Mouse (Mus musculus): ENCODE measurements around the gene Bcl6. TPM values are rescaled to one million over a fixed set of nuclear protein-coding genes. Genes with fewer than 3 reads are reported as not detected.

Bcl6 gene
- polyA plus RNA-seq, 1 experiment: 2.2 TPM

DNA sequence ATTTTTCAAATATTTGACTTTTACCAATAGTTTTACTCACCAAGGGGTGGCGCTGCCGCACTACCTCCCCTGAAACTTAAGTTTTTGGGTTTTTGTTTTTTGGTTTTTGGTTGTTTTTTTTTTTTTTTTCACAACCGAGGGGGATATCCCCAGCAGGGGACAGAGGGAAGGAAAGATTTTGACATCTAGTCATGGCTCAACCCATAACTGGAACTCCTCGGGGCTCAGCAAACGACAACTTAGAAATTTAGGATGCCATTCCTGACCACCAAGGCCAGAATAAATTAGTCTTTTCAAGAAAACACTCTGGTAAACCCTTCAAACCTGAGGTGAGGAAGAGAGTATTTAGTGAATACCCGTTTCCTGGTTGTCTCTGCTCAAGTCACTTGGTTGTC, 3.2 kb downstream of the Bcl6 start:
- H3K27me3 ChIP-seq (ENCODE audit: control insufficient read depth, insufficient read depth, low read length): peaks cover 8% of the 10 kb centered on the region
- peaks cover 24% of the 10 kb centered on the region for H3K4me1 ChIP-seq (ENCODE audit: control insufficient read depth, insufficient read depth, low read length)
- H3K36me3 ChIP-seq (ENCODE audit: control insufficient read depth, insufficient read depth, low read length): no peaks in the 10 kb centered on the region
- H3K27ac ChIP-seq (ENCODE audit: control insufficient read depth, insufficient read depth, low read depth, low read length): no peak overlapping the region
- TF ChIP-seq CTCF (IDR thresholded peaks at IDR 0.05; ENCODE audit: control insufficient read depth, insufficient read depth, insufficient replicate concordance, low read depth, low read length): no peak
- no peak for TF ChIP-seq POLR2A (IDR thresholded peaks at IDR 0.05; ENCODE audit: control insufficient read depth, low read depth, low read length)
- H3K4me3 ChIP-seq (ENCODE audit: control insufficient read depth, low read depth, low read length): no peak overlapping the region

- H3K27me3 ChIP-seq (ENCODE audit: control insufficient read depth, insufficient read depth, low read length): peaks cover 8% of the 10 kb centered on the region
- TF ChIP-seq CTCF (IDR thresholded peaks at IDR 0.05; ENCODE audit: control insufficient read depth, insufficient read depth, insufficient replicate concordance, low read depth, low read length): no peak
- TF ChIP-seq POLR2A (IDR thresholded peaks at IDR 0.05; ENCODE audit: control insufficient read depth, low read depth, low read length): no peak
- no peaks in the 10 kb centered on the region for H3K36me3 ChIP-seq (ENCODE audit: control insufficient read depth, insufficient read depth, low read length)
- H3K4me1 ChIP-seq (ENCODE audit: control insufficient read depth, insufficient read depth, low read length): peaks cover 24% of the 10 kb centered on the region
- peak overlapping the region; percentile 15 for H3K27ac ChIP-seq (ENCODE audit: control insufficient read depth, insufficient read depth, low read depth, low read length)
- H3K4me3 ChIP-seq (ENCODE audit: control insufficient read depth, low read depth, low read length): peak overlapping the region; percentile 65
Measured at GRCm38 (mm10) chr16:23984760-23985466, 3.7 kb downstream of the Bcl6 start.

- peaks cover 8% of the 10 kb centered on the region for H3K27me3 ChIP-seq (ENCODE audit: control insufficient read depth, insufficient read depth, low read length)
- H3K4me3 ChIP-seq (ENCODE audit: control insufficient read depth, low read depth, low read length): peak overlapping the region; percentile 65; the same call in 1 of the 2 replicates
- H3K4me1 ChIP-seq (ENCODE audit: control insufficient read depth, insufficient read depth, low read length): peaks cover 24% of the 10 kb centered on the region
- H3K27ac ChIP-seq (ENCODE audit: control insufficient read depth, insufficient read depth, low read depth, low read length): no peak overlapping the region
- H3K36me3 ChIP-seq (ENCODE audit: control insufficient read depth, insufficient read depth, low read length): no peaks in the 10 kb centered on the region
- peak; percentile 89; the same call in 1 of the 2 replicates for TF ChIP-seq CTCF (IDR thresholded peaks at IDR 0.05; ENCODE audit: control insufficient read depth, insufficient read depth, insufficient replicate concordance, low read depth, low read length)
- TF ChIP-seq POLR2A (IDR thresholded peaks at IDR 0.05; ENCODE audit: control insufficient read depth, low read depth, low read length): no peak
Measured at GRCm38 (mm10) chr16:23984183-23984582, 4.5 kb downstream of the Bcl6 start.

DNA sequence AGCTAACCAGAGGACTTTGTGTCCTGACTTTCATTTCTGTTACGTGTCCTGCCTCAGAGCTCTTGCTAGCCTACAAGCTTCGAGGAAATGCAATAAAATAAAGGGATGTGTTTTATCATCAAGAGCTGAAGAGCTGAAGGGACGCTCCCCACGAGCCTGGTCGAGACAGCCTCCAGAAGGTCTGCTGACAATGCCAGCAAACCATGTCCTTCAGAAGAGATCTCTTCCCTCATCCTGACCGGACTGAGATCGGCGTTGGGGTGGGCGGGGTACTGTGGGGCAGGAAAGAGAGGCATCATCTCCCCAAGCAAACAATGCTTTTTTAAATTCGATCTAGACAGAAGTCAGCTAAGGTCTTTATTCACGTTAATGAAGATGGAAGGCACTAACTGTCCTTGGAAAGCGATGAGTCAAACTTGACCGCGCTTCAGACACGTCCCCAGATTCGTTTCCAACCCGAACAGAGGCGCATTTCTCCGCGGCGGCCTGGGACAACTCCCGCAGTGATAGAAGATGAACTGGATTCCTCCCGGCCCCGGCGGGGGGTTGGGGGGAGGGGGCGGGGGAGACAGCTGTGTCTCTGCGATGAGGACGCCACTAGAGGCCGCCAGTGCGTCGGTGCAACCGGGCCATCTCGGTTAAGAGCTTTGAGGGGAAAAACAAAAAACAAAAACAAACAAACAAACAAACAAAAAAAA, 5.6 kb downstream of the Bcl6 start:
- H3K27me3 ChIP-seq (ENCODE audit: control insufficient read depth, insufficient read depth, low read length): peaks cover 8% of the 10 kb centered on the region
- TF ChIP-seq POLR2A (IDR thresholded peaks at IDR 0.05; ENCODE audit: control insufficient read depth, low read depth, low read length) (no peak), CTCF (IDR thresholded peaks at IDR 0.05; ENCODE audit: control insufficient read depth, insufficient read depth, insufficient replicate concordance, low read depth, low read length) (peak; percentile 26; the same call in 1 of the 2 replicates)
- H3K27ac ChIP-seq (ENCODE audit: control insufficient read depth, insufficient read depth, low read depth, low read length): peak overlapping the region; percentile 23
- H3K4me1 ChIP-seq (ENCODE audit: control insufficient read depth, insufficient read depth, low read length): peaks cover 24% of the 10 kb centered on the region
- H3K4me3 ChIP-seq (ENCODE audit: control insufficient read depth, low read depth, low read length): peak overlapping the region; percentile 64
- no peaks in the 10 kb centered on the region for H3K36me3 ChIP-seq (ENCODE audit: control insufficient read depth, insufficient read depth, low read length)

DNA sequence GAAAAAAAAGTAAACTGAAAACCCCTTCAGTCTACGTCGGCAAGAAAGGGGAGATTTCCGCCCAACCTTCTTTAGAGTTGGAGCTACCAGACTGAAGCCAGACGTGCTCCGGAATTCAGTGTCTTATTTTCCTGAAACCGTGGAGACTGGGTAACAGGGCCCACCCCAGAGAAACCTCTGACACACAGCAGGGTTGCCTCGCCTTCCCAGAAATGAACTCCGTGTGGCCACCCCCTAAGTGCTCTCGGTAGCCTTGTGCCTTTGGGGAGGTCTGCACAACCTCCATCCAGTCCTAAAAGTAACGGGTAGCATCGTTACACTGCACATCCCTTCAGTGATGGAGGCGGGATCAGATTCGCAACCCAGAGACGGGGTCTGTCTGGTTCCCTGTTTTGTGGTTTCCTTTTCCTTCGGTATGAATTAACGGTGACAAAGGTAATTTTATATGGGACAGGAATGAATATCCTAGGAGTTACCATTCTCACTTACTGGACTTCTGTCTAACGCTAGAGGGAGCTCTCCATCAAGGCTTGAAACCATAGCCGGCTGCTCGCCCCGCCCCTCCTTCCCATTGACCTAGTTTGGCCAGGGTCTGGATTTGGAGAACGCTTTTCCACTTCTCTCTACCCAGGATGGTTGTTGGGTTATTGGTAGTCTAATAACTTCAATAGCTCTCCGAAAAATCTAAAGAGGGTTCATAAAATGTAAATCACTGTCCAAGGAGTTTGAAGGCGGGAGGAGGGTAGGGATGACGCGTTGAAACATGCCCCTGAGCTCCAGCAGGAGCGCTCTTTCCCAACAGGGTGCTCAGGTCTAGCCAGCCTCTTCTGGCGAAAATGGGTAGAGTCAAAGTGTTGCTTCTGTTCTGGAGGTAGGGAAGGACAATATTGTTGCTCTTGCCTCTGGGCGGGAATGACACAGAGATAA, 6.5 kb downstream of the Bcl6 start:
- Histone ChIP-seq H3K27me3 (ENCODE audit: control insufficient read depth, insufficient read depth, low read length) (peaks cover 3% of the 10 kb centered on the region), H3K36me3 (ENCODE audit: control insufficient read depth, insufficient read depth, low read length) (no peaks in the 10 kb centered on the region), H3K4me1 (ENCODE audit: control insufficient read depth, insufficient read depth, low read length) (peaks cover 24% of the 10 kb centered on the region), H3K4me3 (ENCODE audit: control insufficient read depth, low read depth, low read length) (peak overlapping the region; percentile 64), H3K27ac (ENCODE audit: control insufficient read depth, insufficient read depth, low read depth, low read length) (peak overlapping the region; percentile 23)
- no peak for TF ChIP-seq POLR2A (IDR thresholded peaks at IDR 0.05; ENCODE audit: control insufficient read depth, low read depth, low read length)
- TF ChIP-seq CTCF (IDR thresholded peaks at IDR 0.05; ENCODE audit: control insufficient read depth, insufficient read depth, insufficient replicate concordance, low read depth, low read length): peak; percentile 56; the same call in 1 of the 2 replicates

- TF ChIP-seq CTCF (IDR thresholded peaks at IDR 0.05; ENCODE audit: control insufficient read depth, insufficient read depth, insufficient replicate concordance, low read depth, low read length) (no peak), POLR2A (IDR thresholded peaks at IDR 0.05; ENCODE audit: control insufficient read depth, low read depth, low read length) (no peak)
- H3K4me3 ChIP-seq (ENCODE audit: control insufficient read depth, low read depth, low read length): peak overlapping the region; percentile 14; the same call in 1 of the 2 replicates
- H3K4me1 ChIP-seq (ENCODE audit: control insufficient read depth, insufficient read depth, low read length): peaks cover 20% of the 10 kb centered on the region
- H3K27me3 ChIP-seq (ENCODE audit: control insufficient read depth, insufficient read depth, low read length): no peaks in the 10 kb centered on the region; the same call in 1 of the 2 replicates
- no peaks in the 10 kb centered on the region for H3K36me3 ChIP-seq (ENCODE audit: control insufficient read depth, insufficient read depth, low read length)
- H3K27ac ChIP-seq (ENCODE audit: control insufficient read depth, insufficient read depth, low read depth, low read length): no peak overlapping the region
Measured at GRCm38 (mm10) chr16:23980991-23981720, 7.5 kb downstream of the Bcl6 start.
